Mouse (Mus musculus) forebrain, embryonic 14.5 days (tissue): Measurements from ENCODE around the gene Snd1. TPM values are rescaled to one million over a fixed set of nuclear protein-coding genes. Genes with fewer than 3 reads are reported as not detected.

Experiments
- ATAC-seq: fragments of 200-750 bp; cut with Nextera tagmentation; 2 replicates; pipeline ENCODE4 v1.8.0; 2017; ENCODE audit warnings: mild to moderate bottlenecking, moderate library complexity
- DNase-seq: peaks from one replicate; pipeline ENCODE4 v3.0.0-alpha.2; 2015; ENCODE audit warnings: low spot score
- H3K27ac ChIP-seq: fragments of 300-500 bp; sonication (generic); 2 replicates; pipeline ENCODE4 v1.5.1; 2014; ENCODE audit warnings: low read depth, mild to moderate bottlenecking, control low read depth, low read length, moderate library complexity
- H3K27me3 ChIP-seq: fragments of 300-500 bp; sonication (generic); replicated peaks from 2 replicates; pipeline ENCODE4 v1.6.1; 2014; ENCODE audit warnings: low read length, control low read depth, mixed read lengths; ENCODE audit not compliant: control insufficient read depth, insufficient read depth
- H3K36me3 ChIP-seq: fragments of 300-500 bp; sonication (generic); 2 replicates; pipeline ENCODE4 v1.6.1; 2014; ENCODE audit warnings: low read length, control low read depth; ENCODE audit not compliant: control insufficient read depth, insufficient read depth
- H3K4me1 ChIP-seq: fragments of 300-500 bp; sonication (generic); 2 replicates; pipeline ENCODE4 v1.6.1; 2014; ENCODE audit warnings: antibody characterized with exemption, low read length, control low read depth; ENCODE audit not compliant: control insufficient read depth, insufficient read depth
- H3K4me2 ChIP-seq: fragments of 300-500 bp; sonication (generic); 2 replicates; pipeline ENCODE4 v1.6.1; 2014; ENCODE audit warnings: mild to moderate bottlenecking, control low read depth, low read length
- H3K4me3 ChIP-seq: fragments of 300-500 bp; sonication (generic); 2 replicates; pipeline ENCODE4 v1.5.1; 2014; ENCODE audit warnings: low read depth, low read length, control low read depth
- H3K9ac ChIP-seq: fragments of 300-500 bp; sonication (generic); 2 replicates; pipeline ENCODE4 v1.6.1; 2014; ENCODE audit warnings: mild to moderate bottlenecking, low read length, control low read depth, moderate library complexity
- H3K9me3 ChIP-seq: fragments of 300-500 bp; sonication (generic); replicated peaks from 2 replicates; pipeline ENCODE4 v1.6.1; 2016; ENCODE audit warnings: low read length, control low read depth, mixed read lengths; ENCODE audit not compliant: control insufficient read depth
- WGBS: fragments of 180-500 bp; shearing (Covaris S2); extraction: QIAGEN DNeasy Blood & Tissue Kit; methylation state at CpG from one replicate; pipeline ENCODE4 v1.1.7; 2014; 5-methylcytosine and 5-hydroxymethylcytosine counted together
- polyA plus RNA-seq: library from polyadenylated mRNA; unstranded; fragments of >200 nt; fragmentation: Nextera tagmentation; extraction: Ambion mirVana; gene quantifications from 2 replicates; pipeline ENCODE4 v1.2.1, GENCODE M21; 2014

The Snd1 gene
- polyA plus RNA-seq, 1 experiment from 2014 or later, result 67.9 TPM

- no peak overlapping the region for H3K4me3 ChIP-seq
- H3K36me3 ChIP-seq, result peaks cover 9% of the 10 kb centered on the region; the same call in 1 of the 2 replicates
- H3K9ac ChIP-seq, result no peak overlapping the region
- no peaks in the 10 kb centered on the region for H3K9me3 ChIP-seq
- ATAC-seq (no peak), DNase-seq (no peak)
- H3K27ac ChIP-seq, result no peak overlapping the region
- WGBS, result 66% methylated on average over 2 of the region's 2 CpGs
- no peak overlapping the region for H3K4me2 ChIP-seq
- peaks cover 7% of the 10 kb centered on the region; the same call in 1 of the 2 replicates for H3K4me1 ChIP-seq
- H3K27me3 ChIP-seq, result no peaks in the 10 kb centered on the region
Observed at GRCm38 (mm10) chr6:28814895-28815294, 340.0 kb downstream of the Snd1 start.

DNA sequence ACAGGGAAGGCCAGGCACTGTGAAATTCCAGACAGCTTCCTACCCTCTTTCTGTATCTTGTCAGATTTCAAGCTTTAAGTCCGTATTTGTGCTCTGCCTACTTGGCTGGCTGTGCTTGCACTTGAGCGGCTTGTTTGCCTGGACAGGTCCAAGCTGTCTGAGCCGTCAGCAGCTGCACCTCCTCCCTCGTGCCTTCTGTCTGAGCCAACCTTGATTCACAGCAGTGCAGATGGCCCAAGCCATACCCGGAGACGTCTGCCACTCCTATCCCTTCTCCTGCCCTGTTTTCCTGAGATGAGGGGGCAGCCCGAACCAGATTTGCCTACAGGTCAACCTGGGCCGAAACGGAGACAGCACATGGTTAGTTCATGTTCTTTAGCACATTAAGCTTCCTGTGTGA lies 342.1 kb downstream of the Snd1 start:
- peak; percentile 76 for ATAC-seq
- peak; percentile 54 for DNase-seq
- H3K36me3 ChIP-seq, result peaks cover 17% of the 10 kb centered on the region; the same call in 1 of the 2 replicates
- H3K9ac ChIP-seq, result no peak overlapping the region
- no peaks in the 10 kb centered on the region for H3K9me3 ChIP-seq
- no peaks in the 10 kb centered on the region for H3K27me3 ChIP-seq
- no peak overlapping the region for H3K27ac ChIP-seq
- 63% methylated on average over 9 of the region's 9 CpGs for WGBS
- H3K4me2 ChIP-seq, result no peak overlapping the region
- peaks cover 7% of the 10 kb centered on the region; the same call in 1 of the 2 replicates for H3K4me1 ChIP-seq
- H3K4me3 ChIP-seq, result no peak overlapping the region

GRCm38 (mm10) chr6:28819509-28820358 lies 344.8 kb downstream of the Snd1 start:
- H3K36me3 ChIP-seq, result peaks cover 22% of the 10 kb centered on the region; the same call in 1 of the 2 replicates
- peak; percentile 40 for DNase-seq
- H3K9ac ChIP-seq, result no peak overlapping the region
- no peak overlapping the region for H3K4me3 ChIP-seq
- no peak overlapping the region for H3K27ac ChIP-seq
- no peaks in the 10 kb centered on the region for H3K27me3 ChIP-seq
- ATAC-seq, result peak; percentile 27; the same call in 1 of the 2 replicates
- H3K4me2 ChIP-seq, result no peak overlapping the region
- H3K4me1 ChIP-seq, result peaks cover 7% of the 10 kb centered on the region; the same call in 1 of the 2 replicates
- no peaks in the 10 kb centered on the region for H3K9me3 ChIP-seq
- 72% methylated on average over 13 of the region's 13 CpGs for WGBS

GRCm38 (mm10) chr6:28822296-28822695 lies 347.4 kb downstream of the Snd1 start:
- 79% methylated on average over 3 of the region's 3 CpGs for WGBS
- Histone ChIP-seq H3K4me3 (no peak overlapping the region), H3K9ac (no peak overlapping the region), H3K4me1 (peaks cover 25% of the 10 kb centered on the region), H3K27me3 (no peaks in the 10 kb centered on the region), H3K4me2 (no peak overlapping the region), H3K27ac (no peak overlapping the region), H3K36me3 (peaks cover 13% of the 10 kb centered on the region; the same call in 1 of the 2 replicates), H3K9me3 (no peaks in the 10 kb centered on the region)
- ATAC-seq, result no peak
- DNase-seq, result no peak

DNA sequence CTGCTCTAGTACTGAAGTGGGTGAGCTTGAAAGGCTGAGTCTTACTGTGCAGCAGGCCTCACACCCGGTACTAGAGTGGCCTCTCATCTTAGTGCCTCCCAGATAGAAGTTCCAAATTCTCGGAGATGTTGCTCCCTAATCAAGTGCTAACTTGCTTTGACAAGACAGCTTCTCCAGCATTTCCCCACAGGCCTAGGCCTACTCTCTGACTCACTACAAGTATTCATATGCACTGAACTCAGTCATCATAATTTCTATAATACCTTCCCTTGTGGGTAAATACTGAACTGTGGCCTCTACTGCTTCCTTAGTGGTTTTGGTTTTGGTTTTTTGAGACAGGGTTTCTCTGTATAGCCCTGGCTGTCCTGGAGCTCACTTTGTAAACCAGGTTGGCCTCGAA lies 348.4 kb downstream of the Snd1 start:
- peaks cover 35% of the 10 kb centered on the region for H3K4me1 ChIP-seq
- no peak overlapping the region for H3K4me2 ChIP-seq
- no peaks in the 10 kb centered on the region for H3K27me3 ChIP-seq
- ATAC-seq (no peak), DNase-seq (no peak)
- H3K9ac ChIP-seq, result no peak overlapping the region
- no peak overlapping the region for H3K4me3 ChIP-seq
- peaks cover 13% of the 10 kb centered on the region; the same call in 1 of the 2 replicates for H3K36me3 ChIP-seq
- WGBS, result 86% methylated on average over 3 of the region's 3 CpGs
- H3K27ac ChIP-seq, result no peak overlapping the region
- H3K9me3 ChIP-seq, result no peaks in the 10 kb centered on the region

- DNase-seq (no peak), ATAC-seq (no peak)
- WGBS, result 79% methylated on average over 5 of the region's 5 CpGs
- H3K36me3 ChIP-seq, result peaks cover 13% of the 10 kb centered on the region; the same call in 1 of the 2 replicates
- H3K4me2 ChIP-seq, result no peak overlapping the region
- H3K4me1 ChIP-seq, result peaks cover 38% of the 10 kb centered on the region
- H3K27ac ChIP-seq, result no peak overlapping the region
- no peak overlapping the region for H3K4me3 ChIP-seq
- H3K9ac ChIP-seq, result no peak overlapping the region
- H3K9me3 ChIP-seq, result no peaks in the 10 kb centered on the region
- H3K27me3 ChIP-seq, result no peaks in the 10 kb centered on the region
Observed at GRCm38 (mm10) chr6:28823802-28824201, 348.9 kb downstream of the Snd1 start.

- no peak overlapping the region for H3K9ac ChIP-seq
- H3K27ac ChIP-seq, result no peak overlapping the region
- peak; percentile 37 for DNase-seq
- no peaks in the 10 kb centered on the region for H3K27me3 ChIP-seq
- no peaks in the 10 kb centered on the region for H3K9me3 ChIP-seq
- no peak overlapping the region for H3K4me2 ChIP-seq
- peaks cover 46% of the 10 kb centered on the region for H3K4me1 ChIP-seq
- ATAC-seq, result no peak
- peaks cover 16% of the 10 kb centered on the region; the same call in 1 of the 2 replicates for H3K36me3 ChIP-seq
- WGBS, result 32% methylated on average over 3 of the region's 3 CpGs
- H3K4me3 ChIP-seq, result no peak overlapping the region
Observed at GRCm38 (mm10) chr6:28825894-28826293, 351.0 kb downstream of the Snd1 start.

DNA sequence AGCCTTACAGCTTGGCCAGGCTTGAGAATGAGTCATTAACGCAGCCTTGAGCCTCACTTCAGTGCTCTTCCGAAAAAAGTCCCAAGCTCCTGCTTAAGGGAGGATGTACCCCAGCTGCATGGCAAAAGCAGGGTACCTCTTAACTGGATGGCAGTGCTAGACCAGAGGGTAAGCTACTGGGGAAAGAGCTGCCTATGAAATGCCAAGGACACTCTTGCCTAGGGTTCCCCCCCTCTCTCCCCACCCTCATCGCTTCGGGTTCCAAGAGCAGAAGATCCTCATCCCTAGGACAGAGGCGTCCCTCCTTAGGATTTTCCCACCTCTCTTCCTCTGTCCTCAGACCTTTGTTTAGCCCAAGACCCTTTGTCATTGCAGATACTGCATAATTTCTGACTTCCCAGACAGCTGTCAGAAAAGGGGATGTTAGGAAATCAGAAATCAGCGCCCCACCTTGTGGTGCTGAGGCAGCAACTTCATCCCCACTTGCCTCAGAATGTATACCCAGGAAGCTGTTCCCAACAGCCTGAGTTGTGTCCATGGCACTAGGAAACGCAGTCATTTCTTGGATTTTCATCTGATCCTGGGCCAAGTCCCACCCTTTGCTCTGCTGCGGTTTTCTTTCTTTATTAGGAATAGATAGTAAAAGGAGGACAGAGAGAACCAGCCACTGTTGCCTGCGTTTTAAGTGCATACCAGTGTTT lies 351.9 kb downstream of the Snd1 start:
- H3K36me3 ChIP-seq, result peaks cover 13% of the 10 kb centered on the region; the same call in 1 of the 2 replicates
- no peaks in the 10 kb centered on the region for H3K27me3 ChIP-seq
- peak overlapping the region; percentile 29 for H3K4me3 ChIP-seq
- peak overlapping the region; percentile 29; the same call in 1 of the 2 replicates for H3K9ac ChIP-seq
- no peak overlapping the region for H3K27ac ChIP-seq
- no peaks in the 10 kb centered on the region for H3K9me3 ChIP-seq
- peak overlapping the region; percentile 96 for H3K4me2 ChIP-seq
- 50% methylated on average over 9 of the region's 9 CpGs for WGBS
- peaks cover 51% of the 10 kb centered on the region for H3K4me1 ChIP-seq
- ATAC-seq, result no peak
- DNase-seq, result peak; percentile 42
